Mouse (Mus musculus) neural tube, embryonic 11.5 days (tissue): ENCODE measurements around the gene Armh3. TPM values are rescaled to one million over a fixed set of nuclear protein-coding genes. Genes with fewer than 3 reads are reported as not detected.

Source experiments
- ATAC-seq: fragments of 200-750 bp; cut with Nextera tagmentation; 2 replicates; pipeline ENCODE4 v1.8.0; 2017; ENCODE audit warnings: moderate number of reproducible peaks, mild to moderate bottlenecking, moderate TSS enrichment, moderate library complexity; ENCODE audit not compliant: insufficient read depth, low FRiP score, low TSS enrichment
- DNase-seq: peaks from one replicate; pipeline ENCODE4 v3.0.0-alpha.2; 2015; ENCODE audit warnings: low spot score
- H3K27ac ChIP-seq: fragments of 300-500 bp; sonication (generic); 2 replicates; pipeline ENCODE4 v1.5.1; 2014; ENCODE audit warnings: low read depth, mild to moderate bottlenecking, low read length
- H3K27me3 ChIP-seq: fragments of 300-500 bp; sonication (generic); 2 replicates; pipeline ENCODE4 v1.6.1; 2014; ENCODE audit warnings: mild to moderate bottlenecking, low read length, mixed read lengths; ENCODE audit not compliant: control insufficient read depth, insufficient read depth
- H3K36me3 ChIP-seq: fragments of 300-500 bp; sonication (generic); 2 replicates; pipeline ENCODE4 v1.6.1; 2014; ENCODE audit warnings: mild to moderate bottlenecking, low read length, moderate library complexity, mixed read lengths; ENCODE audit not compliant: control insufficient read depth, insufficient read depth
- H3K4me1 ChIP-seq: fragments of 300-500 bp; sonication (generic); 2 replicates; pipeline ENCODE4 v1.6.1; 2014; ENCODE audit warnings: low read length, mixed read lengths; ENCODE audit not compliant: control insufficient read depth, insufficient read depth
- H3K4me2 ChIP-seq: fragments of 300-500 bp; sonication (generic); 2 replicates; pipeline ENCODE4 v1.6.1; 2014; ENCODE audit warnings: low read depth, mild to moderate bottlenecking, moderate library complexity
- H3K4me3 ChIP-seq: fragments of 300-500 bp; sonication (generic); 2 replicates; pipeline ENCODE4 v1.5.1; 2014; ENCODE audit warnings: low read depth, low read length
- H3K9ac ChIP-seq: fragments of 300-500 bp; sonication (generic); 2 replicates; pipeline ENCODE4 v1.6.1; 2014; ENCODE audit warnings: mild to moderate bottlenecking, low read length
- H3K9me3 ChIP-seq: fragments of 300-500 bp; sonication (generic); 2 replicates; pipeline ENCODE4 v1.6.1; 2016; ENCODE audit warnings: low read length; ENCODE audit not compliant: control insufficient read depth
- WGBS: fragments of 180-500 bp; shearing (Covaris S2); extraction: QIAGEN DNeasy Blood & Tissue Kit; methylation state at CpG from one replicate; pipeline ENCODE4 v1.1.7; 2014; 5-methylcytosine and 5-hydroxymethylcytosine counted together
- polyA plus RNA-seq: library from polyadenylated mRNA; unstranded; fragments of >200 nt; fragmentation: Nextera tagmentation; extraction: Ambion mirVana; gene quantifications from 2 replicates; pipeline ENCODE4 v1.2.1, GENCODE M21; 2014

The Armh3 gene
- polyA plus RNA-seq, 1 experiment from 2014 or later: 17.9 TPM

DNA sequence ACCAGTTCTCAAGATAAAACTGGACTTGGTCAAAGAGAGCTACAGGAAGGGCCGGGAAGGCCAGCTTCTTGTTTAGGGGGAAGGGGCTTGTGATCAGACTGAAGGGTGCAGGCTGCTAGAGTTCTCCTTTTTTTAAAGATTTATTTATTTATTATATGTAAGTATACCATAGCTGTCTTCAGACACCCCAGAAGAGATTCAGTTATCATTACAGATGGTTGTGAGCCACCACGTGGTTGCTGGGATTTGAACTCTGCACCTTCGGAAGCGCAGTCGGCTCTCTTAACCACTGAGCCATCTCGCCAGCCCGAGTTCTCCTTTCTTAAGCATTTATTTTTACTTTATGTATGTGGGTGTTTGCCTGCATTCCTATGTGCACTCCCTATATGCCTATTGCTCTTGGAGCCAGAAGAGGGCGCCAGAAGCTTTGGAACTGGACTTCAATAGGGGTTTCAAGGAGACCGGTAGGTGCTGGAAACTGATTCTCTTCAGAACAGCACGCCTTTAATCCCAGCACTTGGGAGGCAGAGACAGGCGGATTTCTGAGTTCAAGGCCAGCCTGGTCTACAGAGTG lies 30.5 kb upstream of the Armh3 start:
- ATAC-seq: no peak
- no peak overlapping the region for H3K4me3 ChIP-seq
- H3K9me3 ChIP-seq: no peaks in the 10 kb centered on the region
- H3K9ac ChIP-seq: no peak overlapping the region
- peaks cover 21% of the 10 kb centered on the region for H3K36me3 ChIP-seq
- no peak for DNase-seq
- no peak overlapping the region for H3K27ac ChIP-seq
- H3K27me3 ChIP-seq: no peaks in the 10 kb centered on the region
- WGBS: 73% methylated on average over 11 of the region's 11 CpGs
- no peak overlapping the region for H3K4me2 ChIP-seq
- H3K4me1 ChIP-seq: no peaks in the 10 kb centered on the region; the same call in 1 of the 2 replicates

DNA sequence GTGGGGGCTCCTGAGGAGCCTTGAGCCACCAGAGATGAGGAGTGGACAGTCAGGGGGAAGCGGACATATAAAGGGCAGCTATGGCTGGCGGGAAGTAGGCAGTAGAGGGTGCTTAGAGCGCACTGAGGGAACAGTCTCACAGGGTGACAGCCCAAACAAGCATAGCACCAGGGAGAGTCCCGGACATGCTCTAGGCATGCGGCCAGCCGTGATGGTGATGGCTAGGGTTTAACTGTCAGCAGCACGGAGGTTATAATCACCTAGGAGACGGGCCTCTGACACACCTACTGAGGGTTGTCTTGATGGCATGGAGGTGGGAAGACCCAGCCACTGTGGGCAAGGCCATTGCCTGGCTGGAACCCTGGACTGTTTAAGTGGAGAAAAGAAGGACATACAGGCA lies 28.3 kb upstream of the Armh3 start:
- Histone ChIP-seq H3K9me3 (no peaks in the 10 kb centered on the region), H3K27me3 (no peaks in the 10 kb centered on the region), H3K36me3 (peaks cover 7% of the 10 kb centered on the region; the same call in 1 of the 2 replicates), H3K4me2 (no peak overlapping the region), H3K4me3 (no peak overlapping the region), H3K9ac (no peak overlapping the region), H3K4me1 (no peaks in the 10 kb centered on the region; the same call in 1 of the 2 replicates), H3K27ac (no peak overlapping the region)
- DNase-seq (no peak), ATAC-seq (no peak)
- 68% methylated on average over 8 of the region's 8 CpGs for WGBS

GRCm38 (mm10) chr19:46024959-46025358 lies 26.7 kb upstream of the Armh3 start:
- H3K9ac ChIP-seq: no peak overlapping the region

GRCm38 (mm10) chr19:46016023-46016422 lies 17.7 kb upstream of the Armh3 start:
- no peak overlapping the region for H3K4me2 ChIP-seq
- 76% methylated on average over 2 of the region's 2 CpGs for WGBS
- no peaks in the 10 kb centered on the region for H3K4me1 ChIP-seq
- H3K4me3 ChIP-seq: no peak overlapping the region
- no peaks in the 10 kb centered on the region for H3K36me3 ChIP-seq
- H3K9me3 ChIP-seq: no peaks in the 10 kb centered on the region
- DNase-seq: no peak
- H3K27me3 ChIP-seq: no peaks in the 10 kb centered on the region
- no peak overlapping the region for H3K27ac ChIP-seq
- ATAC-seq: no peak
- no peak overlapping the region for H3K9ac ChIP-seq

More at GRCm38 (mm10) chr19:46024959-46025358, 26.7 kb upstream of the Armh3 start:
- Histone ChIP-seq H3K27ac (no peak overlapping the region), H3K4me2 (no peak overlapping the region), H3K27me3 (no peaks in the 10 kb centered on the region), H3K9me3 (no peaks in the 10 kb centered on the region), H3K4me3 (no peak overlapping the region), H3K4me1 (no peaks in the 10 kb centered on the region; the same call in 1 of the 2 replicates), H3K36me3 (no peaks in the 10 kb centered on the region)
- DNase-seq: no peak
- WGBS: 81% methylated on average over 6 of the region's 6 CpGs
- no peak for ATAC-seq

- WGBS: 43% methylated on average over 12 of the region's 12 CpGs
- Histone ChIP-seq H3K27ac (no peak overlapping the region), H3K9ac (no peak overlapping the region), H3K9me3 (no peaks in the 10 kb centered on the region), H3K4me1 (no peaks in the 10 kb centered on the region), H3K27me3 (no peaks in the 10 kb centered on the region), H3K4me2 (no peak overlapping the region), H3K36me3 (no peaks in the 10 kb centered on the region), H3K4me3 (no peak overlapping the region)
- ATAC-seq (no peak; the same call in 1 of the 2 replicates), DNase-seq (peak; percentile 86)
These were observed 16.4 kb upstream of the Armh3 start for GRCm38 (mm10) chr19:46014572-46015178.

DNA sequence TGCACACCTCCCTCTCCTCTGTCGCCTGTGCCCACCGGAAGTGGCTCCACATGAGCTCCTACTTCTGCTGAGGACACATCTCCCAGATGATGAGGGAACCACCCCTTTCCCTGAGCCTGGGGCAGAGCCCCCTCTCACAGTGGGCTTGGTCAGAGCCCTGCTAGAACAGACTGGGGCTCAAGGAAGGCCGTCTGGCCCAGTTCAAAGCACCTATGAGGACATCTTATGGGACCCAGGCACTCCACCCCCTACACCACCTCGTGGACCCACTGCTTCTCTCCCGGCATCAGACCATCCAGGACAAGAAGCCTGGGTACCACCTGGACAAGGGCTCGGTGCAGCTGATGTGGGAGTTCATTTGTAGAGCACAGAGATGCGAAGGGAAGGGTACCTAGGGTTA lies 7.4 kb upstream of the Armh3 start:
- H3K36me3 ChIP-seq: no peaks in the 10 kb centered on the region
- peaks cover 4% of the 10 kb centered on the region; the same call in 1 of the 2 replicates for H3K4me1 ChIP-seq
- no peak for ATAC-seq
- H3K4me2 ChIP-seq: no peak overlapping the region
- H3K4me3 ChIP-seq: no peak overlapping the region
- H3K27ac ChIP-seq: no peak overlapping the region
- H3K9me3 ChIP-seq: no peaks in the 10 kb centered on the region
- no peak for DNase-seq
- 83% methylated on average over 7 of the region's 7 CpGs for WGBS
- H3K9ac ChIP-seq: no peak overlapping the region
- H3K27me3 ChIP-seq: no peaks in the 10 kb centered on the region

DNA sequence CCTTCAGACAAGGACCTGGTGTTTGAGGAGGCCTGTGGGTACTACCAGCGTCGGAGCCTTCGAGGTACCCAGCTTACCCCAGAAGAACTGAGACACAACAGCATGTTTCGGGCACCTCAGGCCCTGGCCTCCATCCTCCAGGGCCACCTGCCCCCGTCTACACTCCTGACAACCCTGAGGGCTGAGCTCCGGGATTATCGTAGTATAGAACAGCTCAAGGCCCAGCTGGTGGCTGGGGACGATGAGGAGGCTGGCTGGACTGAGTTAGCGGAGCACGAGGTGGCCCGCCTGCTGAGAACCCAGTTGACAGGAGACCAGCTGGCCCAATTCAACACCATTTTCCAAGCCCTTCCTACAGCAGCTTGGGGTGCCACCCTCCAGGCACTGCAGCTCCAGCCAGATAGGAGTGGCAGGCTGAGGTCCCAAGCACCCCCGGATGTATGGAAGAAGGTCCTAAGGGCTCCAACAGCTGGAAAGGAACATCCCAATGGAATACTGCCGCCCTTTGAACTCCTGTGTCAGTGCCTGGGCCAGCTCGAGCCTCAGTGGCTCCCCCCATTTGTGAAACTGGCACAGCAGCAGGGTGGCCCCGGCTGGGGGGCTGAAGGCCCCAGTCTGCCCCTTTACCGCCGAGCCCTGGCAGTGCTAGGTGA lies 6.7 kb upstream of the Armh3 start:
- no peak for ATAC-seq
- Histone ChIP-seq H3K36me3 (no peaks in the 10 kb centered on the region), H3K4me3 (no peak overlapping the region), H3K4me2 (no peak overlapping the region), H3K27me3 (no peaks in the 10 kb centered on the region), H3K27ac (no peak overlapping the region), H3K9me3 (no peaks in the 10 kb centered on the region), H3K9ac (no peak overlapping the region), H3K4me1 (peaks cover 4% of the 10 kb centered on the region; the same call in 1 of the 2 replicates)
- no peak for DNase-seq
- 76% methylated on average over 17 of the region's 17 CpGs for WGBS

GRCm38 (mm10) chr19:46003371-46004226 lies 5.3 kb upstream of the Armh3 start, which contains the start of gene Hps6:
Gene Hps6 (plus strand): TSS chr19:46003508.
- DNase-seq: peak; percentile 78
- peak within 1 kb of the TSS; percentile 56 for H3K4me3 ChIP-seq
- 1% methylated on average over 70 of the region's 70 CpGs for WGBS
- no peaks in the 10 kb centered on the region for H3K36me3 ChIP-seq
- no peaks in the 10 kb centered on the region for H3K27me3 ChIP-seq
- H3K4me1 ChIP-seq: peaks cover 4% of the 10 kb centered on the region; the same call in 1 of the 2 replicates
- ATAC-seq: peak; percentile 73
- H3K9me3 ChIP-seq: no peaks in the 10 kb centered on the region
- peak within 1 kb of the TSS; percentile 98 for H3K4me2 ChIP-seq
- peak within 1 kb of the TSS; percentile 69 for H3K9ac ChIP-seq
- H3K27ac ChIP-seq: no peak within 1 kb of the TSS
